Mouse (Mus musculus): ENCODE measurements at regions not wholly inside any gene's neighbourhood (a gene's known extent, or its start where the extent isn't known, plus 50 kb on each side); places are given as distances from the start of the nearest gene placed in this dataset.
A peak's percentile ranks its signal among the peaks of the same experiment; 100 is the strongest.

GRCm38 (mm10) chr3:129004085-129004484 lies 195.6 kb upstream of the Pitx2 start:
- WGBS: 95% methylated on average over 8 of the region's 8 CpGs
- Histone ChIP-seq H3K9me3 (ENCODE audit: control insufficient read depth, low read length) (no peaks in the 10 kb centered on the region), H3K27me3 (ENCODE audit: control insufficient read depth, insufficient read depth, low read length) (no peaks in the 10 kb centered on the region), H3K27ac (replicated peaks; ENCODE audit: low read depth, low read length) (no peak overlapping the region), H3K36me3 (ENCODE audit: control insufficient read depth, insufficient read depth, low read length) (no peaks in the 10 kb centered on the region), H3K4me2 (replicated peaks; ENCODE audit: low read depth, low read length, severe bottlenecking) (no peak overlapping the region), H3K9ac (ENCODE audit: low read depth, low read length, severe bottlenecking) (no peak overlapping the region), H3K4me1 (ENCODE audit: control insufficient read depth, insufficient read depth, low read length) (0 out of 2 replicates have a peak, but pooled peaks cover 6% of the 10 kb centered on the region), H3K4me3 (replicated peaks; ENCODE audit: low read length) (no peak overlapping the region)
- no peak for TF ChIP-seq POLR2A (IDR thresholded peaks at IDR 0.05; ENCODE audit: borderline replicate concordance, extremely low read depth, insufficient read depth, insufficient read length)
- ATAC-seq (ENCODE audit: low FRiP score, low read depth) (no peak), DNase-seq (ENCODE audit: low spot score) (no peak)

- H3K9ac ChIP-seq (ENCODE audit: low read depth, low read length, severe bottlenecking): no peak overlapping the region
- H3K36me3 ChIP-seq (ENCODE audit: control insufficient read depth, insufficient read depth, low read length): no peaks in the 10 kb centered on the region
- no peaks in the 10 kb centered on the region for H3K27me3 ChIP-seq (ENCODE audit: control insufficient read depth, insufficient read depth, low read length)
- H3K4me1 ChIP-seq (ENCODE audit: control insufficient read depth, insufficient read depth, low read length): no peaks in the 10 kb centered on the region
- peak; percentile 58 for DNase-seq (ENCODE audit: low spot score)
- peak; percentile 67 for ATAC-seq (ENCODE audit: low FRiP score, low read depth)
- H3K9me3 ChIP-seq (ENCODE audit: control insufficient read depth, low read length): no peaks in the 10 kb centered on the region
- no peak for TF ChIP-seq POLR2A (IDR thresholded peaks at IDR 0.05; ENCODE audit: borderline replicate concordance, extremely low read depth, insufficient read depth, insufficient read length)
- WGBS: 74% methylated on average over 2 of the region's 2 CpGs
- H3K27ac ChIP-seq (replicated peaks; ENCODE audit: low read depth, low read length): no peak overlapping the region
- no peak overlapping the region for H3K4me3 ChIP-seq (replicated peaks; ENCODE audit: low read length)
- H3K4me2 ChIP-seq (replicated peaks; ENCODE audit: low read depth, low read length, severe bottlenecking): no peak overlapping the region
Measured at GRCm38 (mm10) chr3:129038877-129039276, 160.8 kb upstream of the Pitx2 start.

- no peaks in the 10 kb centered on the region for H3K36me3 ChIP-seq (ENCODE audit: control insufficient read depth, insufficient read depth, low read length)
- H3K27ac ChIP-seq (replicated peaks; ENCODE audit: low read depth, low read length): no peak overlapping the region
- H3K9me3 ChIP-seq (ENCODE audit: control insufficient read depth, low read length): no peaks in the 10 kb centered on the region
- no peak overlapping the region for H3K4me3 ChIP-seq (replicated peaks; ENCODE audit: low read length)
- no peak for TF ChIP-seq POLR2A (IDR thresholded peaks at IDR 0.05; ENCODE audit: borderline replicate concordance, extremely low read depth, insufficient read depth, insufficient read length)
- 86% methylated on average over 5 of the region's 5 CpGs for WGBS
- DNase-seq (ENCODE audit: low spot score): no peak
- no peak overlapping the region for H3K4me2 ChIP-seq (replicated peaks; ENCODE audit: low read depth, low read length, severe bottlenecking)
- no peak for ATAC-seq (ENCODE audit: low FRiP score, low read depth)
- H3K27me3 ChIP-seq (ENCODE audit: control insufficient read depth, insufficient read depth, low read length): no peaks in the 10 kb centered on the region
- no peaks in the 10 kb centered on the region for H3K4me1 ChIP-seq (ENCODE audit: control insufficient read depth, insufficient read depth, low read length)
- no peak overlapping the region for H3K9ac ChIP-seq (ENCODE audit: low read depth, low read length, severe bottlenecking)
Measured at GRCm38 (mm10) chr3:129044834-129045233, 154.8 kb upstream of the Pitx2 start.

- no peak overlapping the region for H3K9ac ChIP-seq (ENCODE audit: low read depth, low read length, severe bottlenecking)
- H3K4me1 ChIP-seq (ENCODE audit: control insufficient read depth, insufficient read depth, low read length): no peaks in the 10 kb centered on the region
- H3K36me3 ChIP-seq (ENCODE audit: control insufficient read depth, insufficient read depth, low read length): no peaks in the 10 kb centered on the region
- no peaks in the 10 kb centered on the region for H3K27me3 ChIP-seq (ENCODE audit: control insufficient read depth, insufficient read depth, low read length)
- TF ChIP-seq POLR2A (IDR thresholded peaks at IDR 0.05; ENCODE audit: borderline replicate concordance, extremely low read depth, insufficient read depth, insufficient read length): no peak
- no peak overlapping the region for H3K4me3 ChIP-seq (replicated peaks; ENCODE audit: low read length)
- ATAC-seq (ENCODE audit: low FRiP score, low read depth) (no peak), DNase-seq (ENCODE audit: low spot score) (no peak)
- no peaks in the 10 kb centered on the region for H3K9me3 ChIP-seq (ENCODE audit: control insufficient read depth, low read length)
- WGBS: 90% methylated on average over 3 of the region's 3 CpGs
- no peak overlapping the region for H3K4me2 ChIP-seq (replicated peaks; ENCODE audit: low read depth, low read length, severe bottlenecking)
- H3K27ac ChIP-seq (replicated peaks; ENCODE audit: low read depth, low read length): no peak overlapping the region
Measured at GRCm38 (mm10) chr3:129049899-129050597, 149.6 kb upstream of the Pitx2 start.

- peak overlapping the region; percentile 15 for H3K4me2 ChIP-seq (replicated peaks; ENCODE audit: low read depth, low read length, severe bottlenecking)
- no peak overlapping the region for H3K27ac ChIP-seq (replicated peaks; ENCODE audit: low read depth, low read length)
- no peaks in the 10 kb centered on the region for H3K36me3 ChIP-seq (ENCODE audit: control insufficient read depth, insufficient read depth, low read length)
- H3K4me1 ChIP-seq (ENCODE audit: control insufficient read depth, insufficient read depth, low read length): 0 out of 2 replicates have a peak, but pooled peaks cover 5% of the 10 kb centered on the region
- no peak overlapping the region for H3K9ac ChIP-seq (ENCODE audit: low read depth, low read length, severe bottlenecking)
- WGBS: 21% methylated on average over 19 of the region's 19 CpGs
- DNase-seq (ENCODE audit: low spot score) (no peak), ATAC-seq (ENCODE audit: low FRiP score, low read depth) (peak; percentile 51; the same call in 1 of the 2 replicates)
- H3K27me3 ChIP-seq (ENCODE audit: control insufficient read depth, insufficient read depth, low read length): no peaks in the 10 kb centered on the region
- H3K9me3 ChIP-seq (ENCODE audit: control insufficient read depth, low read length): no peaks in the 10 kb centered on the region
- H3K4me3 ChIP-seq (replicated peaks; ENCODE audit: low read length): no peak overlapping the region
- no peak for TF ChIP-seq POLR2A (IDR thresholded peaks at IDR 0.05; ENCODE audit: borderline replicate concordance, extremely low read depth, insufficient read depth, insufficient read length)
Measured at GRCm38 (mm10) chr3:129065457-129066364, 134.0 kb upstream of the Pitx2 start.
